11 mouse cellular contexts compared by ENCODE assay signal in the genomic region with DNA sequence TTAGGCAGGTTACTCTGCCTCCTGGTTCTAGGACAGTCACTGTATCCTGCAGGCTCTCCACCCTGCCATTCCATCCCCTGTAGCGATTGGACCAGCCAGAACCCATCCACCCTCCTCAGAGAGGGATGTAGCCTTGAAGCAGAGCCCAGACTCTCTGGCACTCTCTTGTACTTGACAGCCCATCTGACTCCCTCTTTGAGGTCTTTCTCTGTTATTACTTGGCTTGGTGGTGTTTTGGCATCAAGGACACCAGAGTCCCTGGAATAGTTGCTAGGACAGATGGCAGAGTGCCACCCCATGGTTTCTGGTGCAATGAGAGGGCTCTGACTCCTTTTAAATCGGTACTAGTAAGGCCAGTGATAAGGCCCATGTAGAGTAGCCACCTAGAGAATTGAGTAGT. TPM values are rescaled to one million over a fixed set of nuclear protein-coding genes. Genes with fewer than 3 reads are reported as not detected.
A peak's percentile ranks its signal among the peaks of the same experiment; 100 is the strongest.
DNase-seq lines count a peak whose midpoint lies in the region; ATAC-seq and TF ChIP-seq lines count a peak whose summit lies in the region.
"Had no signal": no experiment of that assay in that cellular context is flagged by ENCODE, and none has a peak within 500 bp of the region (broad histone marks: within the 10 kb centered on the region; RNA-seq: fewer than 3 reads in every experiment).

No protein-coding gene starts in this region.

- no peak overlapping the region for H3K4me2 ChIP-seq in midbrain, embryonic 11.5 days
- H3K4me2 ChIP-seq in midbrain, embryonic 13.5 days (replicated peaks) = no peak overlapping the region
- no peak overlapping the region for H3K4me2 ChIP-seq in liver, postnatal 0 days (ENCODE audit: low read depth, low read length)
- no peak overlapping the region for H3K4me2 ChIP-seq in stomach, postnatal 0 days (replicated peaks; ENCODE audit: low read depth)
- H3K4me2 ChIP-seq: limb, embryonic 13.5 days had no signal

- no peak for ATAC-seq in midbrain, embryonic 11.5 days (ENCODE audit: low FRiP score)
- ATAC-seq in midbrain, embryonic 13.5 days = no peak
- ATAC-seq in liver, postnatal 0 days = no peak
- ATAC-seq in stomach, postnatal 0 days (ENCODE audit: low FRiP score, low TSS enrichment) = no peak

- no peak overlapping the region for H3K4me3 ChIP-seq in gastrocnemius, adult 2 months
- no peak overlapping the region for H3K4me3 ChIP-seq in midbrain, embryonic 11.5 days (ENCODE audit: low read depth, low read length)
- H3K4me3 ChIP-seq in midbrain, embryonic 13.5 days (replicated peaks) = no peak overlapping the region
- H3K4me3 ChIP-seq in cerebellum, adult 2 months (replicated peaks; ENCODE audit: insufficient read depth, low read depth, low read length) = no peak overlapping the region
- H3K4me3 ChIP-seq in liver, postnatal 0 days (ENCODE audit: low read depth, low read length) = no peak overlapping the region
- H3K4me3 ChIP-seq in stomach, postnatal 0 days (ENCODE audit: low read depth, low read length) = no peak overlapping the region
- H3K4me3 ChIP-seq: limb, embryonic 13.5 days had no signal

- 82% methylated on average over 2 of the region's 2 CpGs for WGBS in midbrain, embryonic 11.5 days
- 85% methylated on average over 2 of the region's 2 CpGs for WGBS in midbrain, embryonic 13.5 days
- WGBS in cerebellum, adult 2 months = 6% methylated on average over 2 of the region's 2 CpGs
- 51% methylated on average over 2 of the region's 2 CpGs for WGBS in liver, postnatal 0 days (ENCODE audit: insufficient replicate concordance)
- WGBS in stomach, postnatal 0 days = 66% methylated on average over 2 of the region's 2 CpGs

- H3K27ac ChIP-seq in gastrocnemius, adult 2 months = no peak overlapping the region
- H3K27ac ChIP-seq in midbrain, embryonic 11.5 days (ENCODE audit: low read depth, low read length) = no peak overlapping the region
- no peak overlapping the region for H3K27ac ChIP-seq in midbrain, embryonic 13.5 days
- no peak overlapping the region for H3K27ac ChIP-seq in cerebellum, adult 2 months (ENCODE audit: insufficient read depth, low read length)
- H3K27ac ChIP-seq in liver, postnatal 0 days (ENCODE audit: low read depth) = no peak overlapping the region
- H3K27ac ChIP-seq in stomach, postnatal 0 days (replicated peaks) = no peak overlapping the region
- H3K27ac ChIP-seq: limb, embryonic 13.5 days had no signal

- no peaks in the 10 kb centered on the region for H3K4me1 ChIP-seq in midbrain, embryonic 11.5 days (ENCODE audit: control insufficient read depth, insufficient read depth, low read length)
- no peaks in the 10 kb centered on the region for H3K4me1 ChIP-seq in midbrain, embryonic 13.5 days (replicated peaks)
- peaks cover 17% of the 10 kb centered on the region for H3K4me1 ChIP-seq in cerebellum, adult 2 months (ENCODE audit: control insufficient read depth, insufficient read depth, low read length)
- H3K4me1 ChIP-seq in liver, postnatal 0 days (ENCODE audit: insufficient read depth) = no peaks in the 10 kb centered on the region
- no peaks in the 10 kb centered on the region for H3K4me1 ChIP-seq in stomach, postnatal 0 days (replicated peaks; ENCODE audit: control insufficient read depth, insufficient read depth)
- H3K4me1 ChIP-seq: limb, embryonic 13.5 days had no signal

- peaks cover under 1% of the 10 kb centered on the region; the same call in 1 of the 2 replicates for H3K36me3 ChIP-seq in midbrain, embryonic 11.5 days (ENCODE audit: control insufficient read depth, insufficient read depth, low read length)
- H3K36me3 ChIP-seq in midbrain, embryonic 13.5 days = peaks cover 38% of the 10 kb centered on the region
- peaks cover 31% of the 10 kb centered on the region for H3K36me3 ChIP-seq in liver, postnatal 0 days (replicated peaks; ENCODE audit: insufficient read depth, low read length)
- peaks cover 24% of the 10 kb centered on the region for H3K36me3 ChIP-seq in stomach, postnatal 0 days (ENCODE audit: control insufficient read depth, insufficient read depth, low read length)

- TF ChIP-seq POLR2A in cerebellum, adult 2 months (IDR thresholded peaks at IDR 0.05; ENCODE audit: borderline replicate concordance, insufficient read depth, low read length) = no peak

- H3K9ac ChIP-seq in midbrain, embryonic 11.5 days (ENCODE audit: low read length) = no peak overlapping the region
- H3K9ac ChIP-seq in midbrain, embryonic 13.5 days (replicated peaks) = no peak overlapping the region
- H3K9ac ChIP-seq in liver, postnatal 0 days (replicated peaks) = no peak overlapping the region
- no peak overlapping the region for H3K9ac ChIP-seq in stomach, postnatal 0 days (ENCODE audit: low read length)
- H3K9ac ChIP-seq: limb, embryonic 13.5 days had no signal

- no peaks in the 10 kb centered on the region for H3K9me3 ChIP-seq in midbrain, embryonic 11.5 days (ENCODE audit: control insufficient read depth, low read length)
- no peaks in the 10 kb centered on the region for H3K9me3 ChIP-seq in midbrain, embryonic 13.5 days
- no peaks in the 10 kb centered on the region for H3K9me3 ChIP-seq in liver, postnatal 0 days (ENCODE audit: low read length)
- H3K9me3 ChIP-seq in stomach, postnatal 0 days (ENCODE audit: control insufficient read depth, low read length) = no peaks in the 10 kb centered on the region

- DNase-seq in gastrocnemius, adult 2 months = peak; percentile 44
- no peak for DNase-seq in gastrocnemius, postnatal 36 days
- peak; percentile 69 for DNase-seq in midbrain, embryonic 11.5 days (ENCODE audit: low spot score, missing footprints)
- peak; percentile 71 to 83 for DNase-seq in cerebellum, adult 2 months
- peak; percentile 19 for DNase-seq in lung, postnatal 25 days (ENCODE audit: low spot score)
- no peak for DNase-seq in liver, postnatal 0 days
- DNase-seq in stomach, postnatal 0 days (ENCODE audit: low spot score) = no peak
- DNase-seq: gastrocnemius, postnatal 10 days; kidney, adult 11 months had no signal

- no peaks in the 10 kb centered on the region for H3K27me3 ChIP-seq in midbrain, embryonic 11.5 days (ENCODE audit: control insufficient read depth, insufficient read depth, low read length)
- no peaks in the 10 kb centered on the region for H3K27me3 ChIP-seq in midbrain, embryonic 13.5 days
- no peaks in the 10 kb centered on the region for H3K27me3 ChIP-seq in cerebellum, adult 2 months (ENCODE audit: control insufficient read depth, insufficient read depth, low read length)
- no peaks in the 10 kb centered on the region for H3K27me3 ChIP-seq in liver, postnatal 0 days (ENCODE audit: insufficient read depth, low read length)
- H3K27me3 ChIP-seq in stomach, postnatal 0 days (ENCODE audit: control insufficient read depth, insufficient read depth, low read length) = no peaks in the 10 kb centered on the region
- H3K27me3 ChIP-seq: limb, embryonic 13.5 days had no signal

- no peak for TF ChIP-seq EP300 in liver, postnatal 0 days (IDR thresholded peaks at IDR 0.05; ENCODE audit: low read depth)
- no peak for TF ChIP-seq EP300 in stomach, postnatal 0 days (optimal IDR thresholded peaks at IDR 0.05)

- intact Hi-C loops in gastrocnemius, adult 2 months (cut with DNase I) = no loop called here
- intact Hi-C loops in gastrocnemius, postnatal 36 days (cut with DNase I) = no loop called here

- TF ChIP-seq CTCF in gastrocnemius, adult 2 months (IDR thresholded peaks at IDR 0.05) = no peak
- TF ChIP-seq CTCF in cerebellum, adult 2 months (IDR thresholded peaks at IDR 0.05; ENCODE audit: borderline replicate concordance, insufficient read depth, low read depth, low read length) = no peak
- no peak for TF ChIP-seq CTCF in liver, postnatal 0 days (IDR thresholded peaks at IDR 0.05; ENCODE audit: low read depth)
- TF ChIP-seq CTCF in stomach, postnatal 0 days (IDR thresholded peaks at IDR 0.05; ENCODE audit: low read depth) = no peak

RNA-seq across cellular contexts. Expression of gene Wdr86, which starts 17.3 kb away (rescaled TPM):
- total RNA-seq in gastrocnemius, adult 2 months (2021) = not detected
- total RNA-seq in gastrocnemius, postnatal 36 days (2021) = not detected
- polyA plus RNA-seq in midbrain, embryonic 11.5 days (2014; fragmentation: Nextera tagmentation; extraction: Ambion mirVana) = 8.7 and 10.3 TPM in 2 replicates
- polyA plus RNA-seq in midbrain, embryonic 13.5 days (2015; fragmentation: Nextera tagmentation; extraction: Ambion mirVana) = 3.8 and 4.9 TPM in 2 replicates
- polyA plus RNA-seq in cerebellum, adult 2 months (2012; rRNA removed) = 1.5 and 3.6 TPM in 2 replicates
- polyA plus RNA-seq in liver, postnatal 0 days (2015; fragmentation: Nextera tagmentation; extraction: Ambion mirVana) = 1.4 and 1.6 TPM in 2 replicates
- polyA plus RNA-seq in stomach, postnatal 0 days (2015; fragmentation: Nextera tagmentation; extraction: Ambion mirVana) = 2.7 and 3.3 TPM in 2 replicates

RNA-seq across cellular contexts. Expression of gene Nub1, which starts 27.9 kb away (rescaled TPM):
- 10 to 100 TPM; 28.3 to 34.3 TPM for total RNA-seq in gastrocnemius, adult 2 months (2021)
- total RNA-seq in gastrocnemius, postnatal 36 days (2021) = 10 to 100 TPM; 23.1 to 29.0 TPM
- 36.8 and 38.8 TPM in 2 replicates for polyA plus RNA-seq in midbrain, embryonic 11.5 days (2014; fragmentation: Nextera tagmentation; extraction: Ambion mirVana)
- 41.2 and 42.8 TPM in 2 replicates for polyA plus RNA-seq in midbrain, embryonic 13.5 days (2015; fragmentation: Nextera tagmentation; extraction: Ambion mirVana)
- 79.0 and 80.4 TPM in 2 replicates for polyA plus RNA-seq in cerebellum, adult 2 months (2012; rRNA removed)
- 12.0 and 12.5 TPM in 2 replicates for polyA plus RNA-seq in liver, postnatal 0 days (2015; fragmentation: Nextera tagmentation; extraction: Ambion mirVana)
- polyA plus RNA-seq in stomach, postnatal 0 days (2015; fragmentation: Nextera tagmentation; extraction: Ambion mirVana) = 18.5 and 20.4 TPM in 2 replicates

RNA-seq across cellular contexts. Expression of gene Crygn, which starts 44.6 kb away (rescaled TPM):
- total RNA-seq in gastrocnemius, adult 2 months (2021) = not detected
- 1 to 10 TPM in 1 of 2 experiments, not detected in 1; 3.2 TPM for total RNA-seq in gastrocnemius, postnatal 36 days (2021)
- polyA plus RNA-seq in midbrain, embryonic 11.5 days (2014; fragmentation: Nextera tagmentation; extraction: Ambion mirVana) = 0.68 and 1.2 TPM in 2 replicates
- 0.53 TPM in 1 of 2 replicates, not detected in the other for polyA plus RNA-seq in midbrain, embryonic 13.5 days (2015; fragmentation: Nextera tagmentation; extraction: Ambion mirVana)
- polyA plus RNA-seq in cerebellum, adult 2 months (2012; rRNA removed) = 0.34 and 0.76 TPM in 2 replicates
- polyA plus RNA-seq in liver, postnatal 0 days (2015; fragmentation: Nextera tagmentation; extraction: Ambion mirVana) = 1.4 and 1.6 TPM in 2 replicates
- polyA plus RNA-seq in stomach, postnatal 0 days (2015; fragmentation: Nextera tagmentation; extraction: Ambion mirVana) = 2.5 and 3.0 TPM in 2 replicates
- total RNA-seq: gastrocnemius, postnatal 10 days had no signal

Comparison
In these comparisons a context has a peak if more than half of its experiments do, and no peak if none do; other contexts are left out.
1. DNase-seq: peak in gastrocnemius, adult 2 months (single experiment), midbrain, embryonic 11.5 days (single experiment), cerebellum, adult 2 months (2 of 2) and lung, postnatal 25 days (single experiment); none in gastrocnemius, postnatal 36 days (0 of 2), liver, postnatal 0 days (single experiment) and stomach, postnatal 0 days (single experiment).